In the genomic region with DNA sequence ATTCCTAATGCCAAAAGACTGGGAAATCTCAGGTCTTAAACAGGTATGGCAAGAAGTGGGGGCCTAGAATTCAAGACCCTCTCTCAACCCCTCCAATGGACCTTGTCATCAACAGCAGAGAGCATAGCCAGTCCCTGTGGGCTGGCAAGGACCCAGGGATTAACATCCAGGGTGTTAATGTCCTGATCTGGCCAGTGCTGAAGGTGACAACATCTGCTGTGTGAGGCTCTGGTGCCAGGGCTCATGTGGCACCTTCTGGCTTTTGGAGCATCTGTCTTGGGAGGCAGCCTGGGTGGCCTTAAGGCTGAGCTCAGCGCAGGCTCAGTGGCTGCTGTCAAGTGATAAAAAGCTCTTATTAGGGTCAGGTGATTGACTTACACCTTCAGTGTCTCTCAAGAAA, we compare ENCODE assay signal across 25 mouse cellular contexts.
A peak's percentile ranks its signal among the peaks of the same experiment; 100 is the strongest.
DNase-seq lines count a peak whose midpoint lies in the region; ATAC-seq and TF ChIP-seq lines count a peak whose summit lies in the region.
"Had no signal": no experiment of that assay in that cellular context is flagged by ENCODE, and none has a peak within 500 bp of the region (broad histone marks: within the 10 kb centered on the region; RNA-seq: fewer than 3 reads in every experiment).

No protein-coding gene starts in this region.

- no peak overlapping the region for H3K4me2 ChIP-seq in hindbrain, postnatal 0 days (ENCODE audit: low read depth, low read length)
- H3K4me2 ChIP-seq in hindbrain, embryonic 12.5 days (replicated peaks), result no peak overlapping the region
- H3K4me2 ChIP-seq in midbrain, postnatal 0 days (ENCODE audit: low read depth, low read length, poor library complexity, severe bottlenecking), result no peak overlapping the region
- no peak overlapping the region for H3K4me2 ChIP-seq in midbrain, embryonic 11.5 days
- H3K4me2 ChIP-seq: embryonic facial prominence, embryonic 13.5 days; embryonic facial prominence, embryonic 15.5 days; forebrain, embryonic 12.5 days had no signal

- H3K4me1 ChIP-seq in hindbrain, postnatal 0 days (ENCODE audit: insufficient read depth, low read length), result no peaks in the 10 kb centered on the region
- no peaks in the 10 kb centered on the region for H3K4me1 ChIP-seq in hindbrain, embryonic 12.5 days
- peaks cover 3% of the 10 kb centered on the region; the same call in 1 of the 2 replicates for H3K4me1 ChIP-seq in midbrain, postnatal 0 days (ENCODE audit: insufficient read depth, low read length)
- no peaks in the 10 kb centered on the region for H3K4me1 ChIP-seq in midbrain, embryonic 11.5 days (ENCODE audit: control insufficient read depth, insufficient read depth, low read length)
- H3K4me1 ChIP-seq: embryonic facial prominence, embryonic 13.5 days; embryonic facial prominence, embryonic 15.5 days; forebrain, embryonic 10.5 days; forebrain, embryonic 12.5 days had no signal

- H3K9ac ChIP-seq in hindbrain, postnatal 0 days (replicated peaks; ENCODE audit: low read length), result no peak overlapping the region
- no peak overlapping the region for H3K9ac ChIP-seq in hindbrain, embryonic 12.5 days
- no peak overlapping the region for H3K9ac ChIP-seq in midbrain, postnatal 0 days (replicated peaks; ENCODE audit: low read length, poor library complexity, severe bottlenecking)
- H3K9ac ChIP-seq in midbrain, embryonic 11.5 days (ENCODE audit: low read length), result no peak overlapping the region
- H3K9ac ChIP-seq: embryonic facial prominence, embryonic 13.5 days; embryonic facial prominence, embryonic 15.5 days; forebrain, embryonic 12.5 days had no signal

- no peak overlapping the region for H3K4me3 ChIP-seq in hindbrain, postnatal 0 days (ENCODE audit: low read length)
- no peak overlapping the region for H3K4me3 ChIP-seq in hindbrain, embryonic 12.5 days
- H3K4me3 ChIP-seq in midbrain, postnatal 0 days (ENCODE audit: low read depth, low read length), result no peak overlapping the region
- no peak overlapping the region for H3K4me3 ChIP-seq in midbrain, embryonic 11.5 days (ENCODE audit: low read depth, low read length)
- H3K4me3 ChIP-seq: embryonic facial prominence, embryonic 13.5 days; embryonic facial prominence, embryonic 15.5 days; erythroblast, embryonic 14.5 days; forebrain, embryonic 10.5 days; forebrain, embryonic 12.5 days had no signal

- 0 out of 2 replicates have a peak overlapping the region, but pooled peaks have one; percentile 15 for H3K27ac ChIP-seq in hindbrain, postnatal 0 days
- H3K27ac ChIP-seq in hindbrain, embryonic 12.5 days, result no peak overlapping the region
- H3K27ac ChIP-seq in midbrain, postnatal 0 days (ENCODE audit: low read depth, low read length), result no peak overlapping the region
- H3K27ac ChIP-seq in midbrain, embryonic 11.5 days (ENCODE audit: low read depth, low read length), result no peak overlapping the region
- H3K27ac ChIP-seq: embryonic facial prominence, embryonic 13.5 days; embryonic facial prominence, embryonic 15.5 days; forebrain, embryonic 10.5 days; forebrain, embryonic 12.5 days had no signal

- TF ChIP-seq CTCF in hindbrain, postnatal 0 days (IDR thresholded peaks at IDR 0.05; ENCODE audit: low read depth), result no peak
- TF ChIP-seq CTCF in midbrain, postnatal 0 days (IDR thresholded peaks at IDR 0.05), result no peak

- no peaks in the 10 kb centered on the region for H3K27me3 ChIP-seq in hindbrain, postnatal 0 days (ENCODE audit: insufficient read depth, low read length)
- no peaks in the 10 kb centered on the region for H3K27me3 ChIP-seq in hindbrain, embryonic 12.5 days
- no peaks in the 10 kb centered on the region for H3K27me3 ChIP-seq in midbrain, postnatal 0 days (ENCODE audit: insufficient read depth, low read length)
- H3K27me3 ChIP-seq in midbrain, embryonic 11.5 days (ENCODE audit: control insufficient read depth, insufficient read depth, low read length), result no peaks in the 10 kb centered on the region
- H3K27me3 ChIP-seq: embryonic facial prominence, embryonic 13.5 days; embryonic facial prominence, embryonic 15.5 days; forebrain, embryonic 12.5 days had no signal

- no peak for ATAC-seq in cerebellum, adult (ENCODE audit: insufficient number of reproducible peaks, low FRiP score, low TSS enrichment)
- ATAC-seq in hindbrain, postnatal 0 days, result peak; percentile 71
- ATAC-seq in hindbrain, embryonic 12.5 days (ENCODE audit: low FRiP score), result no peak
- ATAC-seq in midbrain, postnatal 0 days (ENCODE audit: low FRiP score), result no peak
- no peak for ATAC-seq in midbrain, embryonic 11.5 days (ENCODE audit: low FRiP score)
- ATAC-seq: CD4-positive, CD25-positive, alpha-beta regulatory T cell, adult 4 months; forebrain, embryonic 14.5 days; forebrain, embryonic 16.5 days had no signal

- H3K9me3 ChIP-seq in hindbrain, postnatal 0 days (ENCODE audit: low read length), result no peaks in the 10 kb centered on the region
- H3K9me3 ChIP-seq in hindbrain, embryonic 12.5 days (replicated peaks), result no peaks in the 10 kb centered on the region
- H3K9me3 ChIP-seq in midbrain, postnatal 0 days (ENCODE audit: low read length), result no peaks in the 10 kb centered on the region
- H3K9me3 ChIP-seq in midbrain, embryonic 11.5 days (ENCODE audit: control insufficient read depth, low read length), result no peaks in the 10 kb centered on the region
- H3K9me3 ChIP-seq: embryonic facial prominence, embryonic 13.5 days; embryonic facial prominence, embryonic 15.5 days; forebrain, embryonic 10.5 days; forebrain, embryonic 12.5 days; G1E had no signal

- H3K36me3 ChIP-seq in hindbrain, postnatal 0 days (ENCODE audit: insufficient read depth, low read length), result no peaks in the 10 kb centered on the region
- no peaks in the 10 kb centered on the region for H3K36me3 ChIP-seq in hindbrain, embryonic 12.5 days
- H3K36me3 ChIP-seq in midbrain, postnatal 0 days (ENCODE audit: insufficient read depth, low read length), result no peaks in the 10 kb centered on the region
- H3K36me3 ChIP-seq in midbrain, embryonic 11.5 days (ENCODE audit: control insufficient read depth, insufficient read depth, low read length), result no peaks in the 10 kb centered on the region
- H3K36me3 ChIP-seq: embryonic facial prominence, embryonic 13.5 days; embryonic facial prominence, embryonic 15.5 days; forebrain, embryonic 10.5 days; forebrain, embryonic 12.5 days; G1E had no signal

- WGBS in hindbrain, postnatal 0 days, result 35% methylated on average over 1 of the region's 1 CpGs
- 96% methylated on average over 1 of the region's 1 CpGs for WGBS in hindbrain, embryonic 12.5 days
- 77% methylated on average over 1 of the region's 1 CpGs for WGBS in midbrain, postnatal 0 days
- WGBS in midbrain, embryonic 11.5 days, result 80% methylated on average over 1 of the region's 1 CpGs

- peak; percentile 72 to 80 for DNase-seq in cerebellum, postnatal 10 days
- peak; percentile 60 for DNase-seq in hindbrain, postnatal 0 days (ENCODE audit: low spot score)
- peak; percentile 56 for DNase-seq in midbrain, postnatal 0 days (ENCODE audit: low spot score)
- no peak for DNase-seq in midbrain, embryonic 11.5 days (ENCODE audit: low spot score, missing footprints)
- no peak for DNase-seq in adipocyte (ENCODE audit: low spot score)
- DNase-seq: adrenal gland, adult 8-10 months; adrenal gland, postnatal 14 days; adrenal gland, postnatal 36 days; B cell, adult 2 months; cerebellum, adult 11-12 months; cerebellum, adult 2 months; cerebellum, adult 9-10 months; cerebellum, postnatal 36 days; embryo, embryonic 11 days had no signal

Comparison
In these comparisons a context has a peak if more than half of its experiments do, and no peak if none do; other contexts are left out.
1. DNase-seq: peak in cerebellum, postnatal 10 days (2 of 2), hindbrain, postnatal 0 days (single experiment) and midbrain, postnatal 0 days (single experiment); none in midbrain, embryonic 11.5 days (single experiment) and adipocyte (single experiment).